Mouse (Mus musculus) CD4-positive naive resting alpha-beta T cell, adult 57 days (primary cell): ENCODE measurements around the gene Cyb5b. TPM values are rescaled to one million over a fixed set of nuclear protein-coding genes. Genes with fewer than 3 reads are reported as not detected.

Experiments
- total RNA-seq: library from RNA; stranded (reverse); gene quantifications from one replicate; pipeline ENCODE4 v1.2.4, GENCODE M21; 2023

Cyb5b gene
- total RNA-seq = 27.7 TPM

GRCm38 (mm10) chr8:107150404-107151157 is at the start of gene Cyb5b:
Cyb5b (plus strand) TSS chr8:107150640.

Other genes starting within 250 kb of the Cyb5b start
- gene Sntb2, start 214.9 kb upstream of the Cyb5b start, total RNA-seq = 6.9 TPM
- 53.4 TPM for gene Vps4a, start 119.4 kb upstream of the Cyb5b start, total RNA-seq
- 8.3 TPM for gene Pdf, start 102.0 kb upstream of the Cyb5b start, total RNA-seq
- gene Cog8, start 94.0 kb upstream of the Cyb5b start, total RNA-seq = 37.7 TPM
- 67.0 TPM for gene Nip7, start 93.8 kb upstream of the Cyb5b start, total RNA-seq
- not detected for gene Tmed6, start 85.0 kb upstream of the Cyb5b start, total RNA-seq
- 57.1 TPM for gene Terf2, start 54.1 kb upstream of the Cyb5b start, total RNA-seq
- 62.3 TPM for gene Nfat5, start 142.8 kb downstream of the Cyb5b start, total RNA-seq